Mouse (Mus musculus): ENCODE measurements around the gene Dohh. TPM values are rescaled to one million over a fixed set of nuclear protein-coding genes. Genes with fewer than 3 reads are reported as not detected.

The Dohh gene
- polyA plus RNA-seq, 1 experiment = 64.0 TPM

DNA sequence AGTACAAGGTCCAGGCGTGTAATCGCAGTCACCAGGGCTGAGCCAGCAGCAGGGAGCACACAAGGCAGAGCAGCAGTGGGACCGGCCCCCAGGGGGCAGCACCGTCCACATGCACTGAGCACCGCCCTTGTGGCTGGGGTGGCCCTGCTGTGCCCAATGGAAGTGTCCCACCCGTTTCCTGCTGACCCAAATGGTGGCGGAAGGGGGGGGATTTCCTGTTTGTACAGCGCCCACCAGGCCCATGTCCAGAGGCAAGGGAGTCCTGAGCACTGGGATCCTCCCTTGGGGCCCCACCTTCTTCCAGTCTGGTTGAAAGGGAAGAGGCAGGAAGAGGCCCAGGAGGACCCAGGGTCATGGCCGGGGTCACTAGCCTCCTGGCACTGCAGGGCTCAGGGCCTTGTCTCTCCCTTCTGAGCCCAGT, 24.7 kb downstream of the Dohh start:
- TF ChIP-seq CTCF (IDR thresholded peaks at IDR 0.05; ENCODE audit: borderline replicate concordance, extremely low read depth, insufficient read depth, insufficient read length) = peak; percentile 69
- TF ChIP-seq POLR2A (IDR thresholded peaks at IDR 0.05; ENCODE audit: borderline replicate concordance, extremely low read depth, insufficient read depth, insufficient read length, poor library complexity, severe bottlenecking) = no peak
- peak; percentile 68 for DNase-seq (ENCODE audit: low read depth)

DNA sequence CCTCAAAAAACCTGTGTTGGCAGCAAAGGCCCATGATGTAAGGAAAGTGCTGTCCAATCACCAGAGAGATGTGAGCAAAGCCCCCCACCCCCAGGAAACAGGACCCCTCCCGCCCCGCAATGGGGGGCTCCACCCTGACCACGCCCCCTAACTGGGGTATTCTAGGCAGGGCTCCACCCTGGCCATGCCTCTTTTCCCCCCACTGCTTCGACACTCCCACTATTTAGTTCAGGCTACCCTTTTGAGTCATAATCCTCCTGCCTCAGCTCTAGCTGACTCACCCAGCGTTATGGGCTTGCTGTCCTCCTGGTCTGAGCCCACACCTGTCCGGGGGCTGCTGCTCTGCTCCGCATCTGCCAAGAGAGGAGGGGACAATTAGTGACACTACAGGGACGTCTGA, 25.1 kb downstream of the Dohh start:
- DNase-seq (ENCODE audit: low read depth) = no peak
- TF ChIP-seq CTCF (IDR thresholded peaks at IDR 0.05; ENCODE audit: borderline replicate concordance, extremely low read depth, insufficient read depth, insufficient read length) = no peak
- no peak for TF ChIP-seq POLR2A (IDR thresholded peaks at IDR 0.05; ENCODE audit: borderline replicate concordance, extremely low read depth, insufficient read depth, insufficient read length, poor library complexity, severe bottlenecking)

DNA sequence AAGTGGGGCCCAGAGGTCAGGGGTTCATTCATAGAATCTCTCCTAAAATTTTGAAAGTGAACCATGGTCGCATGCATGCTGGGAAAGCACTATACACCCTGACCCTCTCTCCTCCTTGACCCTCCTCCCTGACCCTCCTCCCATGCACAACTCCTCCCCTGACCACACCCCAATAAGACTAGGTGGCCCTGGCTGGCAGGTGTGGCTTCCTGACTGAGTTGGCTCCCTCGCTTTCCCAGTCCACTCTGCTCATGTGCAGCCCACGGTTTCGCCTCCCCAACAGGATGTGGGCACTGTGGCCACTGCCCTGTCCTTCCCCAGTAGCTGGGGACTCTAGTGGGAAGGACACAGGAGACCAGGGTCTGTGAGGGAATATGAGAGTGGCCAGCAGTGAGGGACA, 26.1 kb downstream of the Dohh start:
- TF ChIP-seq CTCF (IDR thresholded peaks at IDR 0.05; ENCODE audit: borderline replicate concordance, extremely low read depth, insufficient read depth, insufficient read length) = no peak
- no peak for DNase-seq (ENCODE audit: low read depth)

DNA sequence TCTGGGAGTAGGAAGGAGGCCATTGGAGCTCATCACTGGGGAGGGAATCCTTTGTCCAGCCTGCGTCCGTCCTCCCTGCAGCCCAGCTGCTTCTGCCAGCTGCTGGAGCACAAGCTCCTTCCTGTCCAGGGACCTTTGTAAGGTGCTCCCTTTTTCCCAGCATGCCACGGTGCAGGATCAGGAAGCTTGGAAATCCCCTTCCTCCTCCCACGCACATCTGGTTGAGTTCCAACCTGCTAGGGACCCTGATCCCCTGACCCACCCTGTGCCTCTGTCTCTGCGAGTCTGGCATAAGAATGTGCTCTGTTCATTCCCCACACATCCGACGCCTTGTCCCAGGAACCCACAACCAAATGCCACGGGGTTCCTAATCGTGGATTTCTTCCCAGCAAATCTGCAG, 26.8 kb downstream of the Dohh start:
- no peak for DNase-seq (ENCODE audit: low read depth)
- TF ChIP-seq CTCF (IDR thresholded peaks at IDR 0.05; ENCODE audit: borderline replicate concordance, extremely low read depth, insufficient read depth, insufficient read length) = no peak
- no peak for TF ChIP-seq POLR2A (IDR thresholded peaks at IDR 0.05; ENCODE audit: borderline replicate concordance, extremely low read depth, insufficient read depth, insufficient read length, poor library complexity, severe bottlenecking)

DNA sequence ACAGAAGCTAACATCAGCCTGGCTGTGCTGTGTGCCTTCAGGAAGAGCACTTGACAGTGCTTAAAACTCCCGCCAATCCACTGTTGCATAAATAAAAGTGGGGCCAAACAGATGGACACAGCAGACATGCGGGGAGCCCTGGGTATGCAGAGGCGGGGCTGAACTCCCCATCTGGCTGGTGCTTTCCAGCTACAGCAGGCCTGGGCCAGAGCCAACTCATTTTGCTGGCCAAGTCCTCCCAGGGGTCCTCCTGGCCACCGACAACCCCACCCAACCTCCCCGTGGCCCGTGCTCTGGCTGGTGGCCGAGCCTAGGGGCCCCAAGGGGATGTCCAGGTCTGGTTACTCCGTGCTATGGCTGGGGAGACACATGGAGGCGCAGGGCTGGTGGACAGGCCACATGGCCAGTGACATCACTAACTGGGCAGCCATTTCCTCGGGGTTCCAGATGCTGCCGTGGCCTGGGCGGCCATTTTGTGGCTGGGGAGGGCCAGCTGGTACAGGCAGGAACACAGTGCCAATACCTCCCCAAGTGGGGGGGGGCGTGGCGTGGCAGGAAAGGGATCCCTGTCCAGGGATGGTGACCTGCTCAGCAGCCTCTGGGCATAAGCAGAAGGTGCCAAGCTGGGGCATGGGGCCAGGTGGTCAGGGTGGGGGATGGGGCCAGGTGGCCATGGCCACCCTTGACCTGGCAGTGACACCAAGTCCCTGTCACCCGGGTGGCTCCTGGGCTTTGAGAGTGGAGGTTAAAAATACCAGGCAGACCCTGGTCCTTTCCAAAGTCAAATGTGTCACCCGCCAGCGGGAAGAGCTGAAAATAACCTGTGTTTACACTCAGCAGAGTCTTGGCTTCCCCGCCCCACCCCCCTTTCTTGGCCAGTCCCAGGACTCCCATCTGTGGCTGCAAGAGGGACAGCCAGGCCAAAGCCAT, 27.5 kb downstream of the Dohh start:
- peak; percentile 81 for DNase-seq (ENCODE audit: low read depth)
- TF ChIP-seq POLR2A (IDR thresholded peaks at IDR 0.05; ENCODE audit: borderline replicate concordance, extremely low read depth, insufficient read depth, insufficient read length, poor library complexity, severe bottlenecking) (no peak), CTCF (IDR thresholded peaks at IDR 0.05; ENCODE audit: borderline replicate concordance, extremely low read depth, insufficient read depth, insufficient read length) (no peak)

DNA sequence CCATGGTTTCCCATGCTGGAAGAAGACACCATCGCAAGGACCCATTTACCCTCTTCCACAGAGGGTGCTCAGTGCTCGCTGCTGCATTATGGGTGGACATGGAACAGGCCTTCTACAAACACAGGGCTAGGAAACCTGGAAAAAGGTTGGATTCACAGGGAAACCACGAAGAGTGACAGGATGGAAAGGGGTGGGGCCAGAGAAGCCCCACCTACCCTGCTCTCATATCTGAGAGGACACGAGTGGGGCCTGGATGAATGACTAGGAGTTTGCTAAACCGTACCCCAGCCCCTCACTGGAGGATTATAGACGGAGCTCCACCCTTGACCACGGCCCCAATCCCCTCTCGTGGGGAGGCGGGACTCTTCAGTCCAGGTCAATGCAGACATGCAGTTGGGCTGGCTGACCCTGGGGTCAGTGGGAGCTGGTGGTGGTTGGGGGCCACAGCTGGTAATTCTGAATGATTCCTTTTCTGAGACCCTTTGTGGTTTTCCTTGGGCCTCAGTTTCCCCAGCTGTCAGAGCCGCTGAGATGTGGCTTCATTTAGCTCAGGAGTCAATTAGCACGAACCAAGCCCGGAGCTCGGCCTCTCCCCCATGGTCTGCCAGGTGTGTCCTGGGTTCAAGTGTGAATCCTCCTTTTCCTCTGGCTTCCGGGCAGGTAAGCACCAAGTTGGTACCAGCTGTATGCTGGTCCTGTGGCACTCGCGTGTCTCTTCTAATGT, 28.5 kb downstream of the Dohh start:
- TF ChIP-seq POLR2A (IDR thresholded peaks at IDR 0.05; ENCODE audit: borderline replicate concordance, extremely low read depth, insufficient read depth, insufficient read length, poor library complexity, severe bottlenecking) (no peak), CTCF (IDR thresholded peaks at IDR 0.05; ENCODE audit: borderline replicate concordance, extremely low read depth, insufficient read depth, insufficient read length) (no peak)
- DNase-seq (ENCODE audit: low read depth) = no peak

DNA sequence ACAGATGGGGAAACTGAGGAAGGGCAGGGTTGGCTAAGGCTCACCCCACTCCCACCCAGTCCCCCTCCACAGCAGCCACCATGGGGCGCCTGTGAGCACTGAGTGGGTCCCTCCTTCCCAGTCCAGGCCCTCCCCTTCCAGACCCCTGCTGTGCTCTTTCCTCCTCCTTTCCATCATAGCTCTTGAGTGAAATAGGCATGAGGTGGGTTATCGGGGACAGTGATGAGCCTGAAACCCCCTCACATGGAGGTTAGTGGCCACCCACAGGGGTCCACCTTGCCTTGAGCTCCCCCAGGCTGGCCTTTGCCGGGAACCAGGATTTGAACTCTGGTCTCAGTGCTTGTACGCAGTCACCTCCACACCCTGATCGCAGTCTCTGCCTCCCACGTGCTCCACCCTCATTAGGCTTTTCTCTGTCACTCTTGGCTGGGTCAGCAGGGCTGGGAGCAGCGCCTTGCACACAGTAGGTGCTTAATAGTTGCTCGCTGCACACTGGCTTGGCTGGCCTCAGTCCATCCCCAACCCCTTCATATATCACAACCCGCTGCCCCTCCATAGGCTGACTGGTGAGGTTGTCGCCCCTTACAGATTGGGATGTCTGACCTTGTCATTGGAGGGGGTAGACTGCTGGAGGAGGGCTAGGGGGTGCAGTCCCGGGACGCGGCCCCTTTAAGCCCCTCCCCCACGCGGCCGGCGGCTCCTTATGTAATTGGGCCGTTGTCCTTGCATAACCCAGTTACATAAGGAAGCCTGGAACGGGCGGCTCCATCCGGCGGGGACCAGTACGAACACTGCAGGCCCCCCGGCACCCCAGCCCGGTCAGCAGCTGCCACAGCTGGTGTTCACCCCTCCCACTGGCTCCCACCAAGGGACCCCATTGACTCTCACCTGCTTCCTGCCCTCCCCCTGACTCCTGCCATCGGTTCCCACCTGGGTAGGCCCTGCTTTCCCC, 29.4 kb downstream of the Dohh start:
- TF ChIP-seq CTCF (IDR thresholded peaks at IDR 0.05; ENCODE audit: borderline replicate concordance, extremely low read depth, insufficient read depth, insufficient read length) (no peak), POLR2A (IDR thresholded peaks at IDR 0.05; ENCODE audit: borderline replicate concordance, extremely low read depth, insufficient read depth, insufficient read length, poor library complexity, severe bottlenecking) (no peak)
- peak; percentile 80 for DNase-seq (ENCODE audit: low read depth)

DNA sequence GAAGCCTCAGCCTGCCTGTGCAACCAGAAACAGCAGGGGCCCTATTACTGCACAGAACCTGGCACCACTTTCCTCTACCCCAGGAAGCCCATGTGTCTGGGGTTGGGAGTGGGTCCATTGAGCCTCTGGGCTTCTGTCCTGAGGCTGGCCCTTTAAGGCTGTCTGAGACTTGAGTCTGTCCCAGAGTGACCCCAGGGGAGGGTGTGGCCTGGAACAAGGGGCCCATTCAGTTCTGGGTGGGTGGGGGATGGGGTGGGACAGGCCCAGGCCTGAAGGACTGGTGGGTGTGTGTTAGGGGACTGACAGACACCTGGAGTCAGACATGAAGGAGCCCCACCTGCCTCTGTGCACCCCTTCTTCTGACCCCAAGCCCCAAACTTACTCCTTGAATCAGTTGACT, 30.5 kb downstream of the Dohh start:
- DNase-seq (ENCODE audit: low read depth) = peak; percentile 79
- TF ChIP-seq POLR2A (IDR thresholded peaks at IDR 0.05; ENCODE audit: borderline replicate concordance, extremely low read depth, insufficient read depth, insufficient read length, poor library complexity, severe bottlenecking) = no peak

DNA sequence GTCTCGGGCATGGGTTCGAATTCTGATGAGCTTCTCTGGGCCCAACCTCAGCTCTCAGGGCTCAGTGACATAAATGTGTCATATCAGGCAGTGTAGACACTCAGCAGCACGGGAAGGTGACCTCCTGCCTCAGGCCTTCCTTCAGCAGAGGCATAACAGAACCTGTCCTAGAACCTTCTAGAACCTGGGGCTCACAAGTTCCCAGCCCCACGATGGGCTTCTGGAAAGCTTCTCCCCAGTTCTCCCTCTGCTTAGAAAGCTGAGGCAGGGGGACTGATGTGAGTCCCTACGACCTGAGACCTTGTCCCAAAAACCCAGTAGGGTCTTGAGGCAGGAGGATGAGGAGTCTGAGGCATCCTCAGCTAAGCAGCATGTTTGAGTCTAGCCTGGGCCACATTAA, 30.9 kb downstream of the Dohh start:
- no peak for DNase-seq (ENCODE audit: low read depth)
- TF ChIP-seq POLR2A (IDR thresholded peaks at IDR 0.05; ENCODE audit: borderline replicate concordance, extremely low read depth, insufficient read depth, insufficient read length, poor library complexity, severe bottlenecking) (no peak), CTCF (IDR thresholded peaks at IDR 0.05; ENCODE audit: borderline replicate concordance, extremely low read depth, insufficient read depth, insufficient read length) (no peak)

DNA sequence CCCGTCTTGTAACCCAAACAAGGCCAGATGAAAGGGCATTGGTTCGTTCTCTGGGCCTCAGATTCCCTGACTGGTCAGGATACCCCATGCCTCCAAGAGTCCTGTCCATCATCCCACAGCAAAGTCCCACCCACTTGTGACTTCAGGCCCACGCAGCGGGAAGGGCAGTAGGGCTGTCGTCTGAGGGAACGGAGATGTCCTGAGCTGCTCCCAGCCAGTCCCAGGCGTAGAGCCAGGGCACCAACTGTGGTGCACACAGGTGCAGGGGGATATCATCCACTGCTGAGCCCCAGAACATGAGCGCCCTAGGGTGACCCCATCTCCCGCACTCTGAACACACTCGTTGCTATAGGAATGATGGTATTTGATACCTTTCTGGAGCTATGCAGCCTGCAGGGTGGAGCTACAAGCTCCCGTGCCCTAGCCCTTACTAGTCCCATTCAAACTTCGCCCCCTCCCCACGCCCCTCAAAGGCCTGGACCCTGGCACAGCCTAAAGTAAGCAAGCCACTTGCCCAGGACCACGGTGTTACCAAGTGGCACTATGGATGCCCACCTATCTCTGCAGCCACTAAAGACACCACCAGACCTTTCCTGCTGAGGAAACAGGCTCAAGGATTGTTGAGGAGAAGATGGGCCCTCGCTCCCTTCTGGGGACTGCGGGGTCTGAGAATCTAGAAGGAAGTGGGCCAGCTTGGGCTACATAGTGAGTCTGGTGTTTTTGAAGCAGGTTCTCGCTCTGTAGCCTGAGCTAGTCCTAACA, 31.5 kb downstream of the Dohh start:
- DNase-seq (ENCODE audit: low read depth) = no peak
- TF ChIP-seq POLR2A (IDR thresholded peaks at IDR 0.05; ENCODE audit: borderline replicate concordance, extremely low read depth, insufficient read depth, insufficient read length, poor library complexity, severe bottlenecking) (no peak), CTCF (IDR thresholded peaks at IDR 0.05; ENCODE audit: borderline replicate concordance, extremely low read depth, insufficient read depth, insufficient read length) (no peak)
